Mouse (Mus musculus): Measurements from ENCODE around the gene Il11ra1.
"Not testable (repeated sequence)": the region's sequence is repeated elsewhere in the genome, so short reads cannot be mapped to it uniquely, and the experiment has no call there.

DNA sequence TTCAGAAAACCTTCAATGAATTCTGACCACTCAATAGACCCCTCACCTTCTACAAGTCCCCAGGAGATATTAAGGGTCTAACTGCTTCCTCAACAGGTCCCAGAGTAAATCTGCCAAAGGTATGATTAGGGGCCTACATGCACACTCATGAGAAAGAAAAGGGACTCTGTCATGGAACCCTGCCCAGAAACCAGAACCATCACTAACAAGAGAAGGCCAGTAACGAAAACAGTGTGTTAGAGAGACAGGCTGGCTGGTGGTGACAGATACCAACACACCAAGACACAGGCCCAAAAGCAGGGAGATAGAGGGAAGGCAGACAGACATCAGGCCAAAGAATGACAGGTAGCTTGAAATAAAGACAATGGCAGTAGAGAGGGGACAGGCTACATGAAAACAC is 11.2 kb upstream of the Il11ra1 start:
- not testable (repeated sequence) for TF ChIP-seq MAX (IDR thresholded peaks at IDR 0.05); MYOD1 (IDR thresholded peaks at IDR 0.05; ENCODE audit: control insufficient read depth, insufficient read length, low read depth); USF1 (IDR thresholded peaks at IDR 0.05; ENCODE audit: low read depth); CTCF (IDR thresholded peaks at IDR 0.05; ENCODE audit: control insufficient read depth, insufficient read depth, insufficient read length)

Measured in C2C12 (cell line).